ENCODE assay signal across 14 mouse cellular contexts in the genomic region with DNA sequence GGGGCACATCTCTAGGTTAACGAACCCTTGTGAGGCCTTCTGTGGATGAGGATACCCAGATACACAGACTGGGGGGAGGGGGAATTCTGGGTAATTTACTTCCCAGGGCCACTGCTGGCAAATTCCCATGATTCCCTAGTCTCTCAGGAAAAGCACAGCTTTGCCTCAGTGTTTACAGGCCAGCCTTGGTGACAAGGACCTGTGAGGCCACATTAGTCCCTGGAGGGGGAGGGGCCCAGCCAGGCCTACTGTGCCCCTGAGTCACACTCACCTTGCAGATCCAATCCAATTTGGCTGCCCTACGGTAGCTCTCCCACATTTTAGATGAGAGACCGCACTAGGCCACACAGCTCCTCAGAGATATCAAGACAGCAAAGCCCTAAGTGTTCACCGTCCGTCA. TPM values are rescaled to one million over a fixed set of nuclear protein-coding genes. Genes with fewer than 3 reads are reported as not detected.
"Had no signal": no experiment of that assay in that cellular context is flagged by ENCODE, and none has a peak within 500 bp of the region (broad histone marks: within the 10 kb centered on the region; RNA-seq: fewer than 3 reads in every experiment).

No protein-coding gene starts in this region.

- H3K27me3 ChIP-seq: kidney, embryonic 15.5 days; midbrain, embryonic 13.5 days; neural tube, embryonic 13.5 days had no signal

- H3K4me2 ChIP-seq: kidney, embryonic 15.5 days; limb, embryonic 13.5 days; midbrain, embryonic 13.5 days; neural tube, embryonic 13.5 days had no signal

- DNase-seq: kidney, adult 2 months; kidney, postnatal 25 days; lung, adult 18-20 months; retina, postnatal 1 day; right cerebral cortex, postnatal 4 days; spleen, adult 18-20 months; thymus, postnatal 36 days had no signal

- H3K9me3 ChIP-seq: kidney, embryonic 15.5 days; limb, embryonic 13.5 days; midbrain, embryonic 13.5 days; neural tube, embryonic 13.5 days had no signal

- ATAC-seq: midbrain, embryonic 13.5 days had no signal

- H3K4me3 ChIP-seq: kidney, embryonic 15.5 days; limb, embryonic 13.5 days; midbrain, embryonic 13.5 days; myocyte; neural tube, embryonic 13.5 days had no signal

- H3K27ac ChIP-seq: kidney, embryonic 15.5 days; limb, embryonic 13.5 days; liver, embryonic 14.5 days; midbrain, embryonic 13.5 days; neural tube, embryonic 13.5 days had no signal

- H3K36me3 ChIP-seq: kidney, embryonic 15.5 days; limb, embryonic 13.5 days; midbrain, embryonic 13.5 days; neural tube, embryonic 13.5 days had no signal

- H3K9ac ChIP-seq: liver, embryonic 14.5 days; midbrain, embryonic 13.5 days; neural tube, embryonic 13.5 days had no signal

RNA-seq across cellular contexts. Expression of a gene that starts 12.2 kb away (rescaled TPM):
- total RNA-seq: megakaryocyte-erythroid progenitor cell, adult 5-6 weeks had no signal
